Mouse (Mus musculus): ENCODE measurements around the gene Fgfr2.

- TF ChIP-seq CTCF (IDR thresholded peaks at IDR 0.05; ENCODE audit: low read depth) (no peak), EP300 (IDR thresholded peaks at IDR 0.05; ENCODE audit: low read depth) (no peak)
These were observed 1857.3 kb downstream of the Fgfr2 start for GRCm38 (mm10) chr7:131265851-131266250.

All from liver, postnatal 0 days (tissue).